Mouse (Mus musculus) liver, embryonic 13.5 days (tissue): ENCODE measurements at regions not wholly inside any gene's neighbourhood (a gene's known extent, or its start where the extent isn't known, plus 50 kb on each side); places are given as distances from the start of the nearest gene placed in this dataset.

Source experiments
- ATAC-seq: fragments of 200-750 bp; cut with Nextera tagmentation; 2 replicates; pipeline ENCODE4 v1.8.0; 2017; ENCODE audit warnings: low read depth, mild to moderate bottlenecking, moderate number of reproducible peaks, moderate library complexity
- DNase-seq: peaks from one replicate; pipeline ENCODE4 v3.0.0; 2022
- H3K27ac ChIP-seq: fragments of 300-500 bp; sonication (generic); 2 replicates; pipeline ENCODE4 v1.5.1; 2015; ENCODE audit warnings: moderate library complexity, mild to moderate bottlenecking, inconsistent platforms
- H3K27me3 ChIP-seq: fragments of 300-500 bp; sonication (generic); 2 replicates; pipeline ENCODE4 v1.6.1; 2015; ENCODE audit warnings: mild to moderate bottlenecking, inconsistent platforms
- H3K36me3 ChIP-seq: fragments of 300-500 bp; sonication (generic); 2 replicates; pipeline ENCODE4 v1.6.1; 2015; ENCODE audit warnings: mild to moderate bottlenecking, inconsistent platforms
- H3K4me1 ChIP-seq: fragments of 300-500 bp; sonication (generic); replicated peaks from 2 replicates; pipeline ENCODE4 v1.6.1; 2015; ENCODE audit warnings: inconsistent platforms
- H3K4me2 ChIP-seq: fragments of 300-500 bp; sonication (generic); 2 replicates; pipeline ENCODE4 v1.6.1; 2015; ENCODE audit warnings: inconsistent platforms, mild to moderate bottlenecking, moderate library complexity
- H3K4me3 ChIP-seq: fragments of 300-500 bp; sonication (generic); replicated peaks from 2 replicates; pipeline ENCODE4 v1.5.1; 2015; ENCODE audit warnings: mild to moderate bottlenecking, inconsistent platforms
- H3K9ac ChIP-seq: fragments of 300-500 bp; sonication (generic); 2 replicates; pipeline ENCODE4 v1.6.1; 2015; ENCODE audit warnings: mild to moderate bottlenecking, inconsistent platforms
- H3K9me3 ChIP-seq: fragments of 300-500 bp; sonication (generic); replicated peaks from 2 replicates; pipeline ENCODE4 v1.6.1; 2016; ENCODE audit warnings: inconsistent platforms
- WGBS: fragments of 180-500 bp; shearing (Covaris S2); methylation state at CpG from one replicate; pipeline ENCODE4 v1.1.7; 2015; ENCODE audit not compliant: insufficient replicate concordance; 5-methylcytosine and 5-hydroxymethylcytosine counted together

DNA sequence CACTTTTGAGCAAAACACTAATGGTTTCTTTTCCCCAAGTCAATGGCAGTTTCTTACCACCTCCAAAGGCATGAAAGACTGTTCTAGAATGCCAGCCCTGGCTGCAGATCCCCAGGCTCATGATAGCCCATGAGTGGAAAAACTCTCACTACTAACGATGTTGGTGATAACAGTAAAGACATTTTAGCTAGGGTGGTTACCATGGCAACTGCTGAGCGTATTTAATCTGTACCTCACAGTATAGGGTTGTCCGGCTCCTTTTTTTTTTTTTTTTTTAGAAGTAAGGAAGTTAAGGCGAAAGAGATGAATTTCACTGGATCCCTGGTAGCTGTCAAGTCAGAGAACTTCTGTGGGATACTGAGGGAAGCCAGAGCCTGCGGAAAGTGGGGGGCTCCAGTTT is 123.8 kb downstream of the Ets2 start:
- Histone ChIP-seq H3K4me1 (peaks cover 25% of the 10 kb centered on the region), H3K9me3 (no peaks in the 10 kb centered on the region), H3K9ac (no peak overlapping the region), H3K4me2 (no peak overlapping the region), H3K36me3 (no peaks in the 10 kb centered on the region), H3K27ac (peak overlapping the region; percentile 69; the same call in 1 of the 2 replicates), H3K4me3 (no peak overlapping the region), H3K27me3 (peaks cover 3% of the 10 kb centered on the region; the same call in 1 of the 2 replicates)
- DNase-seq (no peak), ATAC-seq (peak; percentile 13; the same call in 1 of the 2 replicates)
- WGBS, result 18% methylated on average over 5 of the region's 5 CpGs

DNA sequence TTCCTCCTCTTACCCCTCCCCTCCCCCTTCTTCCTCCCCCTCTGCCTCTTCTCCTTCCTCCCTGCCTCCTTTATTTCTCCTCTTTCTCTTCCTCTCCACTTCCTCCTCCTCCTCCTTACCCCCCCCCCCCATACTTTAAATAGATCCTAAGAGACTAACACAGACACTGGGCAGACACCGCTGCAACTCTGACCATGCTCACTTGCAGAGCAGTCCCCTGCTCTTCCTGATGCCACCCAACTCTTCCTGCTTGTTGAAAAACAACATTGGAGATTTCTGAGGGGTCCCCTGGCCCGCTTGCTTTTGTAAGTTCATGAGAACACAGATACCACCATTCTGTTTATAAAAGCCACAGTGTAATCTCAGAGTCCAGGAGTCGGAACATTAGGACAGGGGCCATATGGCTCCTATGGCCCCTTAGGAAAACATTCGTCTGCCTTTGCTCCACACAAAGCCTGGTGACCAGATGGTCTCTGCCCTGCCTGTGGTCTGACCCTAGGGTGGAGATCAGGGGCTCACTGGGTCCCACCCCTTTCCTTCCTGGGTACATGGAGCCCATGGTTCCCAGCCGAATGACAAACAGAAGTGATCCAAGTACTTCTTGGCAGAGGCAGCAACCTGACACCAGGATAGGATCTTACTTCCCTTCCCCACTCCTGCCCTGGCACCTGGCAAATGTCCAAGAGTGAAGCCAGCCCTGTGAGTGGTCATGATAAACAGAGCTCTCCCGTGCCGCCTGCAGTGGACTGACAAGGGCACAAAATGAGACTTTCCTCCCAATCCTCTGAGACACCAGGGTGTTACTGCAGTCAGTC is 123.1 kb downstream of the Ets2 start:
- Histone ChIP-seq H3K27me3 (peaks cover 3% of the 10 kb centered on the region; the same call in 1 of the 2 replicates), H3K4me3 (no peak overlapping the region), H3K9me3 (no peaks in the 10 kb centered on the region), H3K9ac (no peak overlapping the region), H3K27ac (peak overlapping the region; percentile 69), H3K4me1 (peaks cover 30% of the 10 kb centered on the region), H3K36me3 (no peaks in the 10 kb centered on the region), H3K4me2 (no peak overlapping the region)
- WGBS, result 7% methylated on average over 7 of the region's 7 CpGs
- DNase-seq, result no peak
- peak; percentile 16; the same call in 1 of the 2 replicates for ATAC-seq

DNA sequence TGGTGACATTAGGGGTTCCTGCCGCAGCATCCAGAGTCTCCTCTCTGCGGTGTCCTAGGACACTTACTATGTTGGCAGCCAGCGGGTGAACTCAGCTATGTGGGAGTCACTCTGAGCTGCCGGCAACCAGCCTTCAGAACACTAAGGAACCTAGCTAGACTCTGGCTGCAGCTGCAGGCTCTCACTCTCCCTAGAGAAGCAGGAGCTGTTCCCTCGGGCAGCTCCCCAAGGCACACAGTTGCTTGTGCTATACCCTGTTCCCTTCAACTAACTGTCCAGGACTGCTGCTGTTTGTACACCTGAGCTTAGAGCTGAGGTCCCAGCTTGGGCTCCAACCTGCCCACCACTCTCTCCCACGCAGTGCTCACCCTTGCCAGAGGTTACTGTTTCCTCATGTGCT is 121.9 kb downstream of the Ets2 start:
- H3K4me1 ChIP-seq, result peaks cover 30% of the 10 kb centered on the region
- WGBS, result 63% methylated on average over 6 of the region's 6 CpGs
- H3K9me3 ChIP-seq, result no peaks in the 10 kb centered on the region
- DNase-seq (no peak), ATAC-seq (no peak)
- no peaks in the 10 kb centered on the region for H3K36me3 ChIP-seq
- no peak overlapping the region for H3K4me2 ChIP-seq
- peaks cover 3% of the 10 kb centered on the region; the same call in 1 of the 2 replicates for H3K27me3 ChIP-seq
- no peak overlapping the region for H3K4me3 ChIP-seq
- no peak overlapping the region for H3K27ac ChIP-seq
- H3K9ac ChIP-seq, result no peak overlapping the region

DNA sequence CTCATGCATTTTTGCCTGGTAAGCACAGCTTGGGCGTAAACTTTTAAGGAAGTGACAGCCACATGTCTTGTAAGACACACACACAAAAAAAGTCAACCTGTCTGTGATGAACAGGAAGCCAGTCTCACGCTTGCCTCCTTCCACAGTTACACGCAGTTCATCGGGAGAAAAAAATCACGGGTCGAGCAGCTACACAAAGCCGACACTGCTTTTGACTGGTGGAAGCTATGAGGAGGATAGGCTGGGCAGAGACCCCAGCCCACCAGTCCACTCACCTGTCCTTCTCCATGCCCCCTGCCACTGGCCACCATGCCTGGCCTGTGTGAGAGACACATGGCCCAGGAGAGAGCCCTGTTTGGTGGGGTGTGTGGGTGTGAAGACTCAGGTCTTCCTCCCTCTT is 119.2 kb downstream of the Ets2 start:
- 40% methylated on average over 7 of the region's 7 CpGs for WGBS
- Histone ChIP-seq H3K9ac (no peak overlapping the region), H3K4me3 (no peak overlapping the region), H3K9me3 (no peaks in the 10 kb centered on the region), H3K27ac (no peak overlapping the region), H3K36me3 (no peaks in the 10 kb centered on the region), H3K4me1 (peaks cover 28% of the 10 kb centered on the region), H3K4me2 (no peak overlapping the region), H3K27me3 (peaks cover 3% of the 10 kb centered on the region; the same call in 1 of the 2 replicates)
- ATAC-seq (no peak), DNase-seq (no peak)

DNA sequence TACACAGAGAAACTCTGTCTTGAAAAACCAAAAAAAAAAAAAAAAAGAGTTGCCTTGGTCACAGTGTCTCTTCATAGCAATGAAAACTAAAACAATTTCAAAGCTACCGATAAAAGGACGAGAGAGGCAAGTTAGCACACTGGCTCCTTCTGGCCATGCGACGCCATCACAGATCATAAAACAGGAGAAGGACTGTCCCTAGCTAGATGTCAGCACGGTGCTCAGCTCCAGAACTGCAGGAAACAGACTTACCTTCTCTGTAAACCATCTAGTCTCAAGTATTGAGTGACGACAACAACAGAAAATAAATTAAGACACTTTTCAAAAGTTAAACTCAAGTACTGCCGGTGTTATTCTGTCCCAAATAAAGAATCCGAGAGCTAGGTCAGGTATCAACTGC is 118.7 kb downstream of the Ets2 start:
- DNase-seq, result no peak
- Histone ChIP-seq H3K4me1 (peaks cover 23% of the 10 kb centered on the region), H3K27ac (no peak overlapping the region), H3K27me3 (peaks cover 3% of the 10 kb centered on the region; the same call in 1 of the 2 replicates), H3K9me3 (no peaks in the 10 kb centered on the region), H3K4me2 (no peak overlapping the region), H3K4me3 (no peak overlapping the region), H3K9ac (no peak overlapping the region), H3K36me3 (no peaks in the 10 kb centered on the region)
- no peak for ATAC-seq
- 66% methylated on average over 8 of the region's 8 CpGs for WGBS

DNA sequence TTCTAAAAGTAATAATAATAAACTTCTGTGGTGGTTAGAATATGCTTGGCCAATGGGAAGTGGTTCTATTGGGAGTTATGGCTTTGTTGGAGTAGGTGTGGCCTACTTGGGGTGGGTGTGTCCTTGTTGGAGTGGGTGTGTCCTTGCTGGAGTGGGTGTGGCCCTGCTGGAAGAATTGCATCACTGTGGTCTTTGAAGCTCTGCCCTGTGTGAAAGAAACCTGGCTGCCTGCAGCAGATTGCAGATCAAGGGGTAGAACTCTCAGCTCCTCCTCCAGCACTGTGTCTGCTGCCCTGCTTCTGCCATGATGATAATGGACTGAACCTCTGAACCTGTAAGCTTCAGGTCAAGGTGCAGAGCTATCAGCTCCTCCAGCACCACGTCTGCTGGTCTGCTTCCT is 118.1 kb downstream of the Ets2 start:
- H3K4me1 ChIP-seq, result peaks cover 18% of the 10 kb centered on the region
- H3K27me3 ChIP-seq, result peaks cover 3% of the 10 kb centered on the region; the same call in 1 of the 2 replicates
- DNase-seq, result no peak
- ATAC-seq, result peak; percentile 70
- H3K36me3 ChIP-seq, result no peaks in the 10 kb centered on the region
- no peaks in the 10 kb centered on the region for H3K9me3 ChIP-seq
- H3K27ac ChIP-seq, result no peak overlapping the region
- no peak overlapping the region for H3K9ac ChIP-seq
- WGBS, result 25% methylated on average over 1 of the region's 1 CpGs
- no peak overlapping the region for H3K4me2 ChIP-seq
- no peak overlapping the region for H3K4me3 ChIP-seq

DNA sequence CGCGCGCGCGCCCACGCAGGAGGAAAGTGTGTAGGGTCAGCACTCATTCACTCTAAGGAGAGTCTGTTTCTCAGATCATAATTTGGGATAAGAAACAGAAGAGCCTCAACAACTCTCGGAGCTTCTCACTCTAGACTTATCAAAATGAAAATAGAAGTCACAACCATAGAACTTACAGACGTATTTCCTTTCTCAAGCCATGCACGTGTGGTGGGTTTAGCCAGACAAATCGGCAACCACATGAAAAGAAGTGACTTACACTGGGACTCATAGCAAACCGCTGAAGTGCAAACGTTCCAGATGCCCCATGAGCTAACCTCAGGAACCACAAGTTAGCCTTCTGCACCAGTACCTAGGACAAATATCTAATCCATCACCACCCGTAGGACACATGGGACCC is 114.1 kb downstream of the Ets2 start:
- no peaks in the 10 kb centered on the region for H3K27me3 ChIP-seq
- 82% methylated on average over 13 of the region's 13 CpGs for WGBS
- H3K4me1 ChIP-seq, result peaks cover 5% of the 10 kb centered on the region; the same call in 1 of the 2 replicates
- H3K27ac ChIP-seq, result no peak overlapping the region
- H3K9ac ChIP-seq, result no peak overlapping the region
- H3K9me3 ChIP-seq, result no peaks in the 10 kb centered on the region
- no peak for ATAC-seq
- no peak for DNase-seq
- H3K4me2 ChIP-seq, result no peak overlapping the region
- no peak overlapping the region for H3K4me3 ChIP-seq
- no peaks in the 10 kb centered on the region for H3K36me3 ChIP-seq

DNA sequence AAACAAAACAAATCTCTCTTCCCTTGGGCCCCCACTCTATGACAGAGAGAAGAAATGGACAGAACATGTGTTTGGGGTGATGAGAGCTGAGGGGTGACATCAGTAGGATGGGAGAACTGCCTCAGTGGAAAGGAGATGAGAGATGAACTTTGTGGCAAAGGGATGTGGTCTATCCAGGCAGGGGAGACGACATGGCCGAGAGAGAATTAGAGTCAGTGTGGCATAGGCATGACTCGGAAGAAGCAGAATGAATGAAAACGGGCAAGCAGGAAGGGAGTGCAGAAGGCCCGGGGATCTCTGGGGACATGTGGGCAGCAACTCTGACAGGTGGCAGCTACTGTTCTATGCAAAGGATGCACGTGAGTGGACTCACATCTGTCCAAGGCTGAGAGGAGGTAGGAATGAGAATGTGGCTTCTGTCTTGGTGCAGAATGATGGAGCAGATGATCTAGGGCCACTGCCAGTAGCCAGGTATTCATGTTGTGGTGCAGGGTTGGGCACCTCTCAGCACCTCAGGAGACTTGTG is 113.4 kb downstream of the Ets2 start:
- no peaks in the 10 kb centered on the region for H3K27me3 ChIP-seq
- H3K4me1 ChIP-seq, result peaks cover 4% of the 10 kb centered on the region; the same call in 1 of the 2 replicates
- WGBS, result 69% methylated on average over 6 of the region's 6 CpGs
- H3K36me3 ChIP-seq, result no peaks in the 10 kb centered on the region
- ATAC-seq (no peak), DNase-seq (no peak)
- no peak overlapping the region for H3K4me3 ChIP-seq
- H3K9me3 ChIP-seq, result no peaks in the 10 kb centered on the region
- no peak overlapping the region for H3K4me2 ChIP-seq
- no peak overlapping the region for H3K27ac ChIP-seq
- H3K9ac ChIP-seq, result no peak overlapping the region

DNA sequence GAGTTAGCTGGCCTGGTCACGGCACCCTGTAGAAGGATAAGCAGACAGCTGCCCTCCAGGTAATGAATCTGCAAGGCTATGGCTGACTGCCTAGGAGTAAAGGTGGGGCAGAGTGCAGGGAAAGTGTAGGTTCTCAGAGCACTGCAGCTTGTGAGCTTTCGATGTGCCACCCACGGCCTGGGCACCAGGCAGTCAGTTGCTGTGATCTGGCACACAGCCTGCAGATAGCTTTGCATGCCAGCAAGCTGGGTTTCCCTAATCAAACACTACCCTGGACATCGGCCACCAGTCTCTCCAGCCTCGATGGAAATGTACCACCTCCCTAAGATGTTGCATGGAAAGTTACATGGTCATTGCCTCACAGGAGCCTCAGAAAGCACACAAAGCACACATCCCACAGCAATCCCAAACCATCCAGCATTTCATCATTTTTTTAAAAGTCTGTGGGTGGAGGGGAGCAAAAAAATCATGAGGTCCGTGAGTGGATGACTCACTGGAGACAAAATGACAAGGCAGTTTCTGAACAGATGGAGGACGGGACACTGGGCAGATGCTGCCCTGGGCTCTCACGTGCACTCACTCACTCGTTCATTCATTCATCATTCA is 112.7 kb downstream of the Ets2 start:
- Histone ChIP-seq H3K4me1 (no peaks in the 10 kb centered on the region), H3K9ac (no peak overlapping the region), H3K27ac (no peak overlapping the region), H3K9me3 (no peaks in the 10 kb centered on the region), H3K4me3 (no peak overlapping the region), H3K4me2 (no peak overlapping the region), H3K36me3 (no peaks in the 10 kb centered on the region), H3K27me3 (no peaks in the 10 kb centered on the region)
- WGBS, result 63% methylated on average over 9 of the region's 9 CpGs
- ATAC-seq, result no peak
- no peak for DNase-seq

DNA sequence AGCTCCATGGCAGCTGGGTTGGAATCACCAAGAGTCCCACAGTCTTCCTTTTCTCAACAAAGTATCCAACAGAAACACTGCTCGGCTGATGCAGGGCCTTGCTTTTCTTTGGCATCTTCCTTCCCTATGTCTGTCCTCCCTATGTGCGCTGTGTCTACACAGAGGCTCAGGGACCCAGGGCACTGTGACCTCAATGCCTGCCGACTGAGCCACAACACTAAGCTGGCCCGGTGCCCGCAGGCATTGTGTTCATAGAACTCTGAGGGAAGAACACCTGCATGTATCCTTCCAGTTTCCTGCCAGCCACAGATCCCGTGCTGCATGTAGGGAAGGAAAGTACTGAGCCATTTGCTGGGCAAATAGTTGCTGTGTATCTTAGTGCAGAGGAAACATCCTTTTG is 109.2 kb downstream of the Ets2 start:
- Histone ChIP-seq H3K27me3 (no peaks in the 10 kb centered on the region), H3K4me1 (no peaks in the 10 kb centered on the region), H3K4me2 (no peak overlapping the region), H3K27ac (no peak overlapping the region), H3K9me3 (no peaks in the 10 kb centered on the region), H3K4me3 (no peak overlapping the region), H3K36me3 (no peaks in the 10 kb centered on the region), H3K9ac (no peak overlapping the region)
- DNase-seq (no peak), ATAC-seq (no peak)
- WGBS, result 71% methylated on average over 6 of the region's 6 CpGs

DNA sequence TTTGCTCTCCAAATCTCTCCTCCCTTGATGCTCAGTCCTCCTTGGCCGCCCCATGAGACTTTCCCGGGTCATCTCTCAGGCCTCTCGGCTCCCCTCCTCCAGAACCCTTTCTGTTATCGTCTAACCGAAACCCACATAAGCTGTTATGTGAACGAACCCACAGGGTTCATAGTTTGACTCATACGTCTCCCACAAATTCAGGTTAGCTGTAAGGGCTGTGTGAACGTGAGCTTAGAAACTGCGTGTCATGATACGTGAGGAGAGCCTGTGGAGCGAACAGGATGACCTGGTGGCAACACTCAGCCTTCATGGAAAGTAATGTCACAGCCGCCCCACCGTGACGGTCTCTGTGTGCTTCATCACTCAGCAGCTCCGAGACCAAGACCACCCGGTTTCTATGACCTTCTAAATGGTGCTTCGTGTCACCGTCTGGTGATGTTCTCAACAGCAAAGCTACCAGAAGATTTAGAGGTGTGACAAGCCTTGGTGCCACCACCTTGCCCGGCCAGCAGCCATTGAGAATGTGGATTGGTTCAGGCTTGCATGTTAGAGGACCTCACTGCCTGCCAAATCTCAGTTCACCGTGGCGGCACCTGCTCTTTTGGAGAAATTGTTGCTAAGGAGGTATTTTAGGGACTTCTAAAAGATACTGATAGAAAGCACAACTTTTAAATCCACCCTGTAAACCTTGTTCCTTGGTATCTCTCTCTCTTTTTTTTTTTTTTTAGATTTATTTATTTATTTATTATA is 107.4 kb downstream of the Ets2 start:
- no peaks in the 10 kb centered on the region for H3K27me3 ChIP-seq
- no peaks in the 10 kb centered on the region for H3K36me3 ChIP-seq
- H3K27ac ChIP-seq, result no peak overlapping the region
- H3K9me3 ChIP-seq, result no peaks in the 10 kb centered on the region
- H3K9ac ChIP-seq, result no peak overlapping the region
- no peak overlapping the region for H3K4me3 ChIP-seq
- no peak for DNase-seq
- 81% methylated on average over 21 of the region's 21 CpGs for WGBS
- H3K4me1 ChIP-seq, result no peaks in the 10 kb centered on the region
- ATAC-seq, result no peak
- no peak overlapping the region for H3K4me2 ChIP-seq
